Mouse (Mus musculus) ovary, postnatal 36 days (tissue): ENCODE measurements around the gene Scaf4.
"Not testable (repeated sequence)": the region's sequence is repeated elsewhere in the genome, so short reads cannot be mapped to it uniquely, and the experiment has no call there.

ENCODE experiments used
- DNase-seq: peaks from one replicate; pipeline ENCODE4 v3.0.0; 2022; ENCODE audit warnings: low spot score, mixed read lengths

Scaf4 gene

DNA sequence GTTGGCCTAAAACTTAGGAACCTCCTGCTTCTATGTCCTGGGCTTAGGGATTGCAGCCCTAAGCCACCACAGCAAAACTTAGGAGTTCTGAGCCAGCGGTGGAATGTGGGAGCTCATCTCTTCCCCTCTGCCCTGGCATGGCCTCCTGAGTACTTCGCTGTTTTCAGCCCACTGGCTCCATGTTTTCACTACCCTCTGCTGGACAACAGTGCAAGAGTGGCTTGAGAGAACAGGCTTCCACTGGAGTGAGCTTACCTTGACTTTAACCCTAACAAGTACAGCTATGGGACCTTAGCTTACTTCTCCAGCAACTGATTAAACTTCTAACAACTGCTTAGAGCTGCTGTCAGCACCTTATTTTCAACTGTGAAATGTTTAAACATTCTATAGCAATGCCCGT lies 49.1 kb downstream of the Scaf4 start:
- DNase-seq: no peak

GRCm38 (mm10) chr16:90234617-90235016 lies 49.7 kb downstream of the Scaf4 start:
- no peak for DNase-seq

GRCm38 (mm10) chr16:90233702-90234101 lies 50.6 kb downstream of the Scaf4 start:
- DNase-seq: no peak

GRCm38 (mm10) chr16:90231302-90231701 lies 53.0 kb downstream of the Scaf4 start:
- no peak for DNase-seq

- DNase-seq: no peak
These were observed 54.4 kb downstream of the Scaf4 start for GRCm38 (mm10) chr16:90229897-90230296.

DNA sequence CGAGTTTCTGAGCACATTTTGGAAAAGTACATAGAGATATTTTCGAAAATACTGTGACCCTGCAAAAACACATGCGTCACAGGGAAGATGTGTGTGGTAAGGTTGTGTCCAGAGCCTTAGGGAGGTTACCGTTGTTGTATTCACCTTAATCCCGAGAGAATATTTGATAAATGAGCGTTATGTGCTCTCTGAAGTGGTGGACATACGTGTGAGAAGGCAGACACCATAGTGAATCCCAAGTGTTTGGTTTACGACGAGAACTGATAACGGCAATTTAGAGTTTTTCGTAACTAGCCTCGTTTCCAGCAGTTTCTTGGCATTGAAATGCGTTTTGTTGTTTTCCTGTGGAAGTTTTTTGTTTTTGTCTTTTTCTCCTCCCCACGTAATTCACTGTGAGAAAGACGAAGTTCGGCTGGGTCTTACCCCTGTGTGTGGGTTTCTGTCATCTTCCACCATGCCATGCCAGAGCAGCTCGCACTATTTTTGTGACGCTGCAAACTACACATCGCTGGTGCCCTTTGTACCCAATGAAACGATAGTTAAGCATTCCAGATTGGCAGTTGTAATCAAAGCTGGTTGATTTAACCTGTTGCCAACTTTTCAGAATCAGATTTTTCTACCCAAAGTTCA lies 62.7 kb downstream of the Scaf4 start:
- no peak for DNase-seq

GRCm38 (mm10) chr16:90220892-90221431 lies 63.3 kb downstream of the Scaf4 start:
- peak; percentile 59 for DNase-seq

DNA sequence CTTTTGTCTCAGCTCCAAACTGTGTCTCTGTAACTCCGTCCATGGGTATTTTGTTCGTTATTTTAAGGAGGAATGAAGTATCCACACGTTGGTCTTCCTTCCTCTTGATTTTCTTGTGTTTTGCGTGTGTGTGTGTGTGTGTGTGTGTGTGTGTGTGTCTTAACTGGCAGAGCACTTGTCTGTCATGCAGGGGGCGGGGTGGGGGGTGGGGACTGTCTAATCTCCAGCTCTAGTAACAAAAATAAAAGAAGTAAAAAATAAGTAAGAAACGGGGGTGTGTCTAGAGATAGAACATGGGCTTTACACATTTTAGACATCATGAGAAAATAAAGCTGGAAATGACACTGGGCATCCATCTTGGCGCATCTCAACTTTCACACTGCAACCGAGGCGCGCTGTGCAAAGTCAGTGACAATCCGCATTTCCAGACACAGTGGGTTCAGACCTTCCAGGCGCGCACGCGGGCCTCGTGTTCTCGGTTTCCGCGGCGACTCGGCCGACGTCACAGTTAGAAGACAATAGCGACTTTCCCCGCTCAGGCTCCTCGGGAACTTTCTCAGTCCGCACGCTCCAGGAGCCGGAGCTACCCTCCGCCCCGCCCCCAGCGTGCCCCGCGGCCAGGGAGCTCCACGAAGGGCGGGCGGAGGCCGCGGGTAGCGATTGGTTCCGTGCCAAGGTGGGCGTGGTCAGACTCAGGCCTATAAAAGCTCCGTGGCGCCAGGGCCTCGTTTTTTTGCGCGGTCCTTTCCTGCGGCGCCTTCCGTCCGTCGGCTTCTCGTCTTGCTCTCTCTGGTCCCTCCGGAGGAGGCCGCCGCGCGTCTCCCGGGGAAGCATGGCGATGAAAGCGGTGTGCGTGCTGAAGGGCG lies 64.0 kb downstream of the Scaf4 start, which contains the start of gene Sod1:
TSS of gene Sod1 (plus strand) at position 729 of the 866 bp plus-strand sequence.
- DNase-seq: peak; percentile 99

GRCm38 (mm10) chr16:90219445-90219844 lies 64.9 kb downstream of the Scaf4 start:
- not testable (repeated sequence) for DNase-seq

DNA sequence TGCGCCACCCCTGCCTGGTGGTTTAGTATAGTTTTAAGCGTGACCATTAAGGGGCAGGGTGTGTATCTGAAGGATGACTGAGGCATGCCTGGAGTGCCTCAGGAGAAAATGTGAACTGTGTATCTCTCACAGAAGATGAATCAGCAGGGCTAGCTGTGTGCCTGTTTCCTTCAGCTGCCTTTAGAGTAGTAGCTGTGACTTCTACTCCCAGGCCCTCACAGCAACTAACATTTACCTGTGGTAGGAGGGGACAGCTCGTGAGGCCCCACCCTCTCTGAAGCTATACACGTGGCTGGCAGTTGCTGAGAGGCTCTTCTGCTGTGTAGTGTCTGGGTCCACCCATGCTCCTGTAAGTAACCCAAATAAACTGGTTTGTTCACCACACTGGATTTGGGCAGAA lies 66.4 kb downstream of the Scaf4 start:
- DNase-seq: no peak

- no peak for DNase-seq
These were observed 66.9 kb downstream of the Scaf4 start for GRCm38 (mm10) chr16:90217356-90217755.

DNA sequence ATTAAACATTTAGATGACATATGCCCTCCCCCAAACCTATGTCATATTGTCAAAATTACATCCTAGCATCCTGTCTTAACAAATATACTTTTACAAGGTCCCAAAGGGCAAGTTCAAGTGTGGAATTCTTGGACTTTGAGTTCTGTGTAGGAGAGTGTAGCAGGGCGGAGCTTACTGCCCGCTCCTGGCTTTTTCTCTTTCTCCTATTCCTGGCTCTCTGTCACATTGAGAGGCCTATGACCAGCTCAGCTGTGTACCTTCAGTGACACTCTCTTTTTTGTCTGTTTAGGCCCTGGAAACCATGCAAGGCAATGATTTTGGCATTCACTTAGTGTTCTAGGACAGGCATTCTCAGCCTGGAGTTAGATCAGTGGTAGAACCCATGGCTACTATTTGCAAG lies 67.9 kb downstream of the Scaf4 start:
- no peak for DNase-seq

DNA sequence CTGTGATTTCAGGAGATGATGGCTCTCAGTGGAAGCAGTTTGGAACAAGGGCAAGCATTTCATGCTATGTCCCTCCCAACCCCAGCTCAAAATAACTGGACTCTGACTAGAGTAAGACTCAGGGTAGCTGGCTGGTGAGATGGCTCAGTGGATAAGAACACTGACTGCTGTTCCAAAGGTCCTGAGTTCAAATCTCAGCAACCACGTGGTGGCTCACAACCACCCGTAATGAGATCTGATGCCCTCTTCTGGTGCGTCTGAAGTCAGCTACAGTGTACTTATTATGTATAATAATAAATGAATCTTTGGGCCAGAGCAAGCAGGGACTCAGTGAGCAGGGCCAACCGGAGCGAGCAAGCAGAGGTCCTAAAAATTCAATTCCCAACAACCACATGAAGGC lies 68.4 kb downstream of the Scaf4 start:
- DNase-seq: not testable (repeated sequence)

GRCm38 (mm10) chr16:90214731-90215565 lies 69.4 kb downstream of the Scaf4 start:
- no peak for DNase-seq

- no peak for DNase-seq
These were observed 70.6 kb downstream of the Scaf4 start for GRCm38 (mm10) chr16:90213477-90214339.

DNA sequence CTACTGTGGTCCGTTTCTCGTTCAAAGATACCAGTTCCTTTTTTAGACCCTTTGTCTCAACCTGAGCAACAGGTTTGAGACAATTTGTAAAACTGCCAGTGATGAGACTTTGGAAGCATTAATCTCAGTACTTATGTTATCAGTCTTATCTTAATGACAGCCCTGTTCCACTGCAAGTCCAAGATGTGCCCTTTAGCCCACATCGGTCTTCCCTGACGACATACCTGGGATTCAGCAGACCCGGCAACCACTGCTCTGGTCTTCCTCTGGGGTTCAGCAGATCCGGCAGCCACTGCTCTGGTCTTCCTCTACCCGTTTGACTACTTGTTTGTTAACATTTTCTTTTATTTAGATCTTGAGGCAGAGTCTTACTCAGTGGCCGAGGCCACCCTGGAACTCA lies 72.5 kb downstream of the Scaf4 start:
- DNase-seq: no peak

GRCm38 (mm10) chr16:90210717-90211116 lies 73.6 kb downstream of the Scaf4 start:
- DNase-seq: no peak

DNA sequence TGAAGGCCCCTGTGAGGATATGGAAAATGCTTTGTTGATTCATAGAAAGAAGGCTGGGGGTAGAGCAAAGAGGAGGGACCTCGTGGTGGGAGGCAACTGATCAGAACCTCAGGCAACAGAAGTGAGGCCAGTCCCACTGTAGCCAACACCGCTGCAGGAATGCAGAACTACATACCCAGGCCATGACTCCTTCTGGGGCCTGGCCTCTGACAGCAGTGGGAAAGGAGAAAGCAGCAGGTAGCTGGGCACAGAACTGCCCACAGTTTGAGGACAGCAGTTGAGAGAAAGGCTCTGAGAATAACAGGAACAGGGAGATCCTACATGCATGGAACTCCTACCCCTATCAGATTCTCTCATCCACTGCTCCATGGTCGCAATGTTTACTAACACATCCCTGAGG lies 75.3 kb downstream of the Scaf4 start:
- no peak for DNase-seq

DNA sequence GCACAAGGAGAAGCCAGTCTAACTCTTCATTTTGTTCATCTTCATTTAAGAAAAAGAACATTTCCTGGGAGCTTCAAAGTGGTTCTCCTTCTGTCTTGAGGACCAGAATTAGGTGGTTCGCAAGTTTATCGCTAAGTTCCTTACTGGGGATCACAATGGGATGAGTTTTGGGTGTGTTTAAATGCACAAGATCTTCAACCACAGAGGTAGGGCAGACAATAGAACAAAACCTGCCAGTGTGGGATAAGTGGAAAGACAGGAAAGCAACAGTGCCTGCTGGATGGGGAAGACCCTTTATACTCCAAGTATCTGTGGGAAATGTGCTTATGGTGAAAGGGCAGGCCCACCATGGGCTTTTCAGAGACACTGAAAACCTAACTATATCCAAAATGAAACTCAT lies 79.4 kb downstream of the Scaf4 start:
- DNase-seq: no peak

- no peak for DNase-seq
These were observed 80.9 kb downstream of the Scaf4 start for GRCm38 (mm10) chr16:90203226-90203962.

GRCm38 (mm10) chr16:90202140-90202539 lies 82.2 kb downstream of the Scaf4 start:
- DNase-seq: no peak
